Mouse (Mus musculus): ENCODE results near the gene Olfr494. TPM values are rescaled to one million over a fixed set of nuclear protein-coding genes. Genes with fewer than 3 reads are reported as not detected.

Gene Olfr494
- not detected in 2 replicates for polyA plus RNA-seq (2014; fragmentation: Nextera tagmentation; extraction: Ambion mirVana)

DNA sequence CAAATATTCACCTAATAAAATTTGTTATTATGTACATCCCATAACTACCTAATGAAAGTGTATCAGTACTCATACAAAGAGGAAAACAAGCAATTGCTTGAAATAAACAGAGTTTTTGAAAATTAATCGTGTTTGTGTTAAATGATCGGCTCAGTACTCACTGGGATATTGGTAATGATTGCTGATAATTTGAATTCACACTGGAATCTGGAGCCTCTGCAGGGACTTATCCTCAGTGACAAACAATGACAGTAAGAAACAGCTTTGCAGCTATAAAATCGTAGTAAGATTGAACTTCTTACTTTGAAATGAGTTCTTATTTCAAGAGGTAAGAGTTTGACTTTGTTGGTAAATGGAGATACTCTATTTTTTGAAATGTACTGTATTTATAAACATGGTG, at the start of gene Olfr494:
Gene Olfr494, plus strand, starts transcription at position 301 of the 400 bp plus-strand sequence.
- ATAC-seq (ENCODE audit: low FRiP score) (no peak), DNase-seq (ENCODE audit: low spot score) (no peak)
- no peaks in the 10 kb centered on the region for H3K9me3 ChIP-seq (ENCODE audit: control insufficient read depth, low read length)
- no peak within 1 kb of the TSS for H3K4me2 ChIP-seq (replicated peaks)
- no peak within 1 kb of the TSS for H3K27ac ChIP-seq
- no peak within 1 kb of the TSS for H3K4me3 ChIP-seq (replicated peaks; ENCODE audit: low read length)
- no peaks in the 10 kb centered on the region for H3K27me3 ChIP-seq (ENCODE audit: control insufficient read depth, insufficient read depth, low read length)
- WGBS: 87% methylated on average over 3 of the region's 3 CpGs
- H3K4me1 ChIP-seq (replicated peaks; ENCODE audit: control insufficient read depth, insufficient read depth, low read length): no peaks in the 10 kb centered on the region
- no peaks in the 10 kb centered on the region for H3K36me3 ChIP-seq (replicated peaks; ENCODE audit: control insufficient read depth, insufficient read depth)
- no peak within 1 kb of the TSS for H3K9ac ChIP-seq

DNA sequence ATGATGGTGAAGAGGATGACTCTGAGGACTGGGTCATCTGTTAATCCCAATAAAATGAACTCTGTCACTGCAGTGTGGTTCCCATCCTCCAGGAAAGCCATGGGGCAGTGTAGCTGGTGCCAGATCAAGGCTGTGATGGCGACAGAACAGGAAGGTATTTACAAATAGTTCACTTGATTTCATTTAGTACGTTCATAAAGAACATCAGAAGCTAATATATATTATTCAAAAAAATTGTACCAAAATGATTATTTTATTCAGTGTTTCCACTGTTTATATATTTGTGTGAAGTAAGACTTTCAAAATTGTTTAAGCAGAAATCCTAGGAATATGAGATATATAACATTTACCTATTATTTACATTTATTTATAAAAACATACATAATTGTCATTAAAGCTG, 41.6 kb upstream of the Olfr494 start, which contains the start of gene Olfr492:
Gene Olfr492, minus strand, starts transcription at position 101 of the 400 bp plus-strand sequence.
- ATAC-seq (ENCODE audit: low FRiP score) (no peak), DNase-seq (ENCODE audit: low spot score) (no peak)
- WGBS: 91% methylated on average over 2 of the region's 2 CpGs
- no peaks in the 10 kb centered on the region for H3K27me3 ChIP-seq (ENCODE audit: control insufficient read depth, insufficient read depth, low read length)
- H3K27ac ChIP-seq: no peak within 1 kb of the TSS
- no peaks in the 10 kb centered on the region for H3K36me3 ChIP-seq (replicated peaks; ENCODE audit: control insufficient read depth, insufficient read depth)
- H3K9ac ChIP-seq: no peak within 1 kb of the TSS
- H3K4me2 ChIP-seq (replicated peaks): no peak within 1 kb of the TSS
- H3K4me1 ChIP-seq (replicated peaks; ENCODE audit: control insufficient read depth, insufficient read depth, low read length): no peaks in the 10 kb centered on the region
- no peak within 1 kb of the TSS for H3K4me3 ChIP-seq (replicated peaks; ENCODE audit: low read length)
- H3K9me3 ChIP-seq (ENCODE audit: control insufficient read depth, low read length): no peaks in the 10 kb centered on the region

DNA sequence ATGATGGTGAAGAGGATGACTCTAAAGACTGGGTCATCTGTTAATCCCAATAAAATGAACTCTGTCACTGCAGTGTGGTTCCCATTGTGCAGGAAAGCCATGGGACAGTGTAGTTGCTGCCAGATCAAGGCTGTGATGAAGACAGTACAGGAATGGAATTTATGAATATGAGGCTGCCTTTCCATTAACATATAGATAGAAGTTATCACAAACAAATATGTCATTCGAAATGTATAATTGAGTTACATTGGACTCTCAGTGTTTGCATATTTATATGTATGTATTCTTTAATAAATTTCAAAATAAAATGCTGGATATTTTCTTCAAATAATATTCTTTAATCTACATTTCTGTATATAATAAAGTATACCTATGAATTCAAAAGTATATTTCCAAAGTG, 18.3 kb upstream of the Olfr494 start, which contains the start of gene Olfr493:
Gene Olfr493, minus strand, starts transcription at position 101 of the 400 bp plus-strand sequence.
- WGBS: 75% methylated on average over 1 of the region's 1 CpGs
- Histone ChIP-seq H3K4me3 (replicated peaks; ENCODE audit: low read length) (no peak within 1 kb of the TSS), H3K36me3 (replicated peaks; ENCODE audit: control insufficient read depth, insufficient read depth) (no peaks in the 10 kb centered on the region), H3K27ac (no peak within 1 kb of the TSS), H3K4me1 (replicated peaks; ENCODE audit: control insufficient read depth, insufficient read depth, low read length) (no peaks in the 10 kb centered on the region), H3K9me3 (ENCODE audit: control insufficient read depth, low read length) (no peaks in the 10 kb centered on the region), H3K9ac (no peak within 1 kb of the TSS), H3K27me3 (ENCODE audit: control insufficient read depth, insufficient read depth, low read length) (no peaks in the 10 kb centered on the region), H3K4me2 (replicated peaks) (no peak within 1 kb of the TSS)
- DNase-seq (ENCODE audit: low spot score) (no peak), ATAC-seq (ENCODE audit: low FRiP score) (no peak)

DNA sequence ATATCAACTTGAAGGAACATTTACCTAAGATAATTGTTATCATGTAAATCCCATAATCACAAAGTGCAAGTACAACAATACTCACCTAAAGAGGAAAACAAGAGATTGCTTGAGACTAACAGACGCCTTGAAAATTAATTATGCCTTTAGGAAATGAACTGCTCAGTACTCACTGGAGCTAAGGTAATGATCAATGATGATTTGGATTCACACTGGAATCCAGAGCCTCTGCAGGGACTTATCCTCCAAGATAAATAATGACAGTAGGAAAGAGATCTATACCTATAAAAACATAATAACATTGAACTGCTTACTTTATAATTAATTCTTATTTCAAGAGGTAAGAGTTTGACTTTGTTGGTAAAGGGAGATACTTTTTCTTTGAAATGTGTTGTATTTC, 27.7 kb downstream of the Olfr494 start, which contains the start of gene Olfr495:
Gene Olfr495, plus strand, starts transcription at position 301 of the 400 bp plus-strand sequence.
- Histone ChIP-seq H3K27ac (no peak within 1 kb of the TSS), H3K9ac (no peak within 1 kb of the TSS), H3K4me1 (replicated peaks; ENCODE audit: control insufficient read depth, insufficient read depth, low read length) (no peaks in the 10 kb centered on the region), H3K27me3 (ENCODE audit: control insufficient read depth, insufficient read depth, low read length) (no peaks in the 10 kb centered on the region), H3K9me3 (ENCODE audit: control insufficient read depth, low read length) (no peaks in the 10 kb centered on the region), H3K4me3 (replicated peaks; ENCODE audit: low read length) (no peak within 1 kb of the TSS), H3K4me2 (replicated peaks) (no peak within 1 kb of the TSS), H3K36me3 (replicated peaks; ENCODE audit: control insufficient read depth, insufficient read depth) (no peaks in the 10 kb centered on the region)
- ATAC-seq (ENCODE audit: low FRiP score) (no peak), DNase-seq (ENCODE audit: low spot score) (no peak)
- 71% methylated on average over 1 of the region's 1 CpGs for WGBS

Other genes with a start within 250 kb of the Olfr494 start
- not detected in 2 replicates for gene Olfr484, start 237.9 kb upstream of the Olfr494 start, polyA plus RNA-seq (2014; fragmentation: Nextera tagmentation; extraction: Ambion mirVana)
- not detected in 2 replicates for gene Olfr485, start 205.5 kb upstream of the Olfr494 start, polyA plus RNA-seq (2014; fragmentation: Nextera tagmentation; extraction: Ambion mirVana)
- not detected in 2 replicates for gene Olfr486, start 192.6 kb upstream of the Olfr494 start, polyA plus RNA-seq (2014; fragmentation: Nextera tagmentation; extraction: Ambion mirVana)
- not detected in 2 replicates for gene Olfr487, start 150.7 kb upstream of the Olfr494 start, polyA plus RNA-seq (2014; fragmentation: Nextera tagmentation; extraction: Ambion mirVana)
- not detected in 2 replicates for gene Olfr488, start 107.0 kb upstream of the Olfr494 start, polyA plus RNA-seq (2014; fragmentation: Nextera tagmentation; extraction: Ambion mirVana)
- gene Olfr490, start 76.4 kb upstream of the Olfr494 start, polyA plus RNA-seq (2014; fragmentation: Nextera tagmentation; extraction: Ambion mirVana): not detected in 2 replicates
- not detected in 2 replicates for gene Olfr491, start 51.9 kb upstream of the Olfr494 start, polyA plus RNA-seq (2014; fragmentation: Nextera tagmentation; extraction: Ambion mirVana)
- not detected in 2 replicates for gene Olfr492, start 41.7 kb upstream of the Olfr494 start, polyA plus RNA-seq (2014; fragmentation: Nextera tagmentation; extraction: Ambion mirVana)
- not detected in 2 replicates for gene Olfr493, start 18.4 kb upstream of the Olfr494 start, polyA plus RNA-seq (2014; fragmentation: Nextera tagmentation; extraction: Ambion mirVana)
- not detected in 2 replicates for gene Olfr495, start 27.8 kb downstream of the Olfr494 start, polyA plus RNA-seq (2014; fragmentation: Nextera tagmentation; extraction: Ambion mirVana)
- not detected in 2 replicates for gene Olfr497, start 55.1 kb downstream of the Olfr494 start, polyA plus RNA-seq (2014; fragmentation: Nextera tagmentation; extraction: Ambion mirVana)
- not detected in 2 replicates for gene Olfr498, start 100.0 kb downstream of the Olfr494 start, polyA plus RNA-seq (2014; fragmentation: Nextera tagmentation; extraction: Ambion mirVana)
- not detected in 2 replicates for gene Olfr502, start 159.7 kb downstream of the Olfr494 start, polyA plus RNA-seq (2014; fragmentation: Nextera tagmentation; extraction: Ambion mirVana)
- not detected in 2 replicates for gene Olfr503, start 179.2 kb downstream of the Olfr494 start, polyA plus RNA-seq (2014; fragmentation: Nextera tagmentation; extraction: Ambion mirVana)
- gene Olfr504, start 200.5 kb downstream of the Olfr494 start, polyA plus RNA-seq (2014; fragmentation: Nextera tagmentation; extraction: Ambion mirVana): not detected in 2 replicates
- not detected in 2 replicates for gene Olfr506, start 245.5 kb downstream of the Olfr494 start, polyA plus RNA-seq (2014; fragmentation: Nextera tagmentation; extraction: Ambion mirVana)